Mouse (Mus musculus) olfactory bulb, adult 2 months (tissue): ENCODE results near the gene Furin. TPM values are rescaled to one million over a fixed set of nuclear protein-coding genes. Genes with fewer than 3 reads are reported as not detected.

ENCODE experiments used
- H3K27ac ChIP-seq: fragments of 200-500 bp; 2 replicates; pipeline ENCODE4 v1.5.1; 2012; ENCODE audit warnings: low read depth, low read length; ENCODE audit not compliant: insufficient read depth
- H3K4me1 ChIP-seq: fragments of 200-500 bp; 2 replicates; pipeline ENCODE4 v1.6.1; 2012; ENCODE audit warnings: low read length; ENCODE audit not compliant: control insufficient read depth, insufficient read depth
- H3K4me3 ChIP-seq: fragments of 200-500 bp; 2 replicates; pipeline ENCODE4 v1.5.1; 2012; ENCODE audit warnings: mild to moderate bottlenecking, low read depth, low read length, moderate library complexity; ENCODE audit not compliant: insufficient read depth
- CTCF ChIP-seq: fragments of 200-500 bp; IDR thresholded peaks from 2 replicates; pipeline ENCODE4 v1.5.1; 2012; ENCODE audit warnings: low read depth, mild to moderate bottlenecking, low read length, moderate library complexity; ENCODE audit not compliant: insufficient read depth
- POLR2A ChIP-seq: fragments of 200-500 bp; IDR thresholded peaks from 2 replicates; pipeline ENCODE4 v1.6.1; 2012; ENCODE audit warnings: mild to moderate bottlenecking, low read depth, low read length, moderate library complexity; ENCODE audit not compliant: insufficient read depth
- WGBS: fragments of 180-500 bp; shearing (Covaris S2); methylation state at CpG from one replicate; pipeline ENCODE4 v1.1.7; 2018; 5-methylcytosine and 5-hydroxymethylcytosine counted together
- polyA plus RNA-seq: library from polyadenylated mRNA; stranded (reverse); fragments of >200 nt; gene quantifications from 2 replicates; pipeline ENCODE4 v1.2.4, GENCODE M21; 2012; ENCODE audit warnings: low replicate concordance; ENCODE audit not compliant: missing spikeins, insufficient read depth, insufficient read length

The Furin gene
- polyA plus RNA-seq, 1 experiment: not detected

- H3K4me1 ChIP-seq: peaks cover 31% of the 10 kb centered on the region
- peak within 1 kb of the TSS; percentile 96 for H3K4me3 ChIP-seq
- WGBS: 2% methylated on average over 11 of the region's 11 CpGs
- peak within 1 kb of the TSS; percentile 91 for H3K27ac ChIP-seq
- TF ChIP-seq POLR2A: no peak
- peak; percentile 66; the same call in 1 of the 2 replicates for TF ChIP-seq CTCF
These were observed 64.4 kb downstream of the Furin start, which contains the start of gene Unc45a for GRCm38 (mm10) chr7:80340793-80341192. TSS of gene Unc45a (minus strand) at chr7:80341005.

GRCm38 (mm10) chr7:80339793-80340628, 65.2 kb downstream of the Furin start:
- WGBS: under 1% methylated on average over 45 of the region's 45 CpGs
- peak overlapping the region; percentile 91 for H3K27ac ChIP-seq
- peak; percentile 54; the same call in 1 of the 2 replicates for TF ChIP-seq CTCF
- peak; percentile 76 for TF ChIP-seq POLR2A
- peak overlapping the region; percentile 96 for H3K4me3 ChIP-seq
- peaks cover 37% of the 10 kb centered on the region for H3K4me1 ChIP-seq

- TF ChIP-seq CTCF: no peak
- TF ChIP-seq POLR2A: no peak
- Histone ChIP-seq H3K4me3 (peak overlapping the region; percentile 96), H3K27ac (peak overlapping the region; percentile 9; the same call in 1 of the 2 replicates), H3K4me1 (peaks cover 38% of the 10 kb centered on the region)
- 3% methylated on average over 17 of the region's 17 CpGs for WGBS
These were observed 65.9 kb downstream of the Furin start for GRCm38 (mm10) chr7:80339371-80339770.

Other genes with a start within 250 kb of the Furin start
- not detected in 2 replicates for gene Sema4b, start 218.6 kb downstream of the Furin start, polyA plus RNA-seq
- gene Cib1, start 172.6 kb downstream of the Furin start, polyA plus RNA-seq: not detected in 2 replicates
- not detected in 2 replicates for gene Gdpgp1, start 172.6 kb downstream of the Furin start, polyA plus RNA-seq
- not detected in 2 replicates for gene Ttll13, start 159.1 kb downstream of the Furin start, polyA plus RNA-seq
- not detected in 2 replicates for gene Ngrn, start 144.2 kb downstream of the Furin start, polyA plus RNA-seq
- gene Vps33b, start 135.8 kb downstream of the Furin start, polyA plus RNA-seq: not detected in 2 replicates
- gene Prc1, start 111.0 kb downstream of the Furin start, polyA plus RNA-seq: not detected in 2 replicates
- not detected in 2 replicates for gene Rccd1, start 81.0 kb downstream of the Furin start, polyA plus RNA-seq
- gene Unc45a, start 64.4 kb downstream of the Furin start, polyA plus RNA-seq: not detected in 2 replicates
- gene Hddc3, start 62.3 kb downstream of the Furin start, polyA plus RNA-seq: not detected in 2 replicates
- gene Man2a2, start 34.1 kb downstream of the Furin start, polyA plus RNA-seq: 117 and 148 TPM in 2 replicates
- not detected in 2 replicates for gene Fes, start 17.5 kb downstream of the Furin start, polyA plus RNA-seq
- not detected in 2 replicates for gene Blm, start 129.7 kb upstream of the Furin start, polyA plus RNA-seq